In genomic region chr1:40327604-40328003, GRCm38 (mm10) we compare ENCODE assay signal across 29 mouse cellular contexts.
"Had no signal": no experiment of that assay in that cellular context is flagged by ENCODE, and none has a peak within 500 bp of the region (broad histone marks: within the 10 kb centered on the region; RNA-seq: fewer than 3 reads in every experiment).

No protein-coding gene starts in this region.

- DNase-seq: heart, postnatal 10 days; heart, postnatal 14 days; heart, postnatal 36 days; heart, postnatal 4 days; kidney, adult 11 months; kidney, adult 18-20 months; kidney, adult 2 months; kidney, adult 8-10 months; kidney, adult 9 months; kidney, postnatal 10 days; kidney, postnatal 14 days; kidney, postnatal 25 days; kidney, postnatal 36 days; kidney, postnatal 4 days; layer of hippocampus, adult 9-11 months; layer of hippocampus, postnatal 36 days had no signal

- H3K36me3 ChIP-seq: heart, embryonic 10.5 days; heart, embryonic 12.5 days; heart, embryonic 13.5 days; heart, embryonic 15.5 days; hindbrain, embryonic 10.5 days; hindbrain, embryonic 12.5 days; hindbrain, embryonic 13.5 days; hindbrain, embryonic 15.5 days; intestine, embryonic 15.5 days; kidney, embryonic 15.5 days had no signal

- H3K4me2 ChIP-seq: heart, embryonic 11.5 days; heart, embryonic 12.5 days; heart, embryonic 13.5 days; heart, embryonic 15.5 days; hindbrain, embryonic 12.5 days; hindbrain, embryonic 13.5 days; hindbrain, embryonic 14.5 days; hindbrain, embryonic 15.5 days; intestine, embryonic 15.5 days; kidney, embryonic 15.5 days had no signal

- H3K4me3 ChIP-seq: heart, embryonic 10.5 days; heart, embryonic 12.5 days; heart, embryonic 13.5 days; heart, embryonic 15.5 days; hindbrain, embryonic 10.5 days; hindbrain, embryonic 12.5 days; hindbrain, embryonic 13.5 days; hindbrain, embryonic 15.5 days; intestine, embryonic 15.5 days; kidney, embryonic 15.5 days; layer of hippocampus, adult 2 months had no signal
